Mouse (Mus musculus) kidney, adult 2 months (tissue): ENCODE data around the gene Lair1.

Experiments
- CTCF ChIP-seq: fragments of 200-500 bp; conservative IDR thresholded peaks from 2 replicates; pipeline ENCODE4 v1.5.1; 2011; ENCODE audit warnings: low read depth, mild to moderate bottlenecking, control low read depth, low read length, moderate library complexity, mixed read lengths; ENCODE audit not compliant: insufficient read depth, insufficient read length
- POLR2A ChIP-seq: fragments of 200-500 bp; IDR thresholded peaks from one replicate; pipeline ENCODE4 v1.6.1; 2011; ENCODE audit warnings: low read depth, low read length, control low read depth

- TF ChIP-seq CTCF (peak; percentile 47), POLR2A (no peak)
Measured at GRCm38 (mm10) chr7:4026794-4027421, 36.1 kb downstream of the Lair1 start.
